Comparison of ENCODE assay signal across 17 mouse cellular contexts in genomic region chr15:81708991-81709390, GRCm38 (mm10).
"Had no signal": no experiment of that assay in that cellular context is flagged by ENCODE, and none has a peak within 500 bp of the region (broad histone marks: within the 10 kb centered on the region; RNA-seq: fewer than 3 reads in every experiment).

No protein-coding gene starts in this region.

- DNase-seq: left cerebral cortex, postnatal 4 days; liver; liver, embryonic 13.5 days; liver, postnatal 0 days; lung, adult 18-20 months; lung, adult 2 months; lung, embryonic 14.5 days; lung, postnatal 10 days; lung, postnatal 14 days; lung, postnatal 36 days; lung, postnatal 4 days; midbrain, embryonic 14.5 days had no signal

- ATAC-seq: liver, embryonic 12.5 days; liver, postnatal 0 days; lung, postnatal 0 days; midbrain, embryonic 13.5 days; midbrain, embryonic 15.5 days; midbrain, embryonic 16.5 days had no signal
